Mouse (Mus musculus) central nervous system, embryonic 11.5 days (tissue): ENCODE results near the gene Sostdc1. TPM values are rescaled to one million over a fixed set of nuclear protein-coding genes. Genes with fewer than 3 reads are reported as not detected.

Source experiments
- polyA plus RNA-seq: library from polyadenylated mRNA; depleted of rRNA; stranded (reverse); fragments of >200 nt; gene quantifications from 2 replicates; pipeline ENCODE4 v1.2.3, GENCODE M21; 2012; rRNA removed

Sostdc1 gene
- polyA plus RNA-seq = 2.7 and 8.9 TPM in 2 replicates

DNA sequence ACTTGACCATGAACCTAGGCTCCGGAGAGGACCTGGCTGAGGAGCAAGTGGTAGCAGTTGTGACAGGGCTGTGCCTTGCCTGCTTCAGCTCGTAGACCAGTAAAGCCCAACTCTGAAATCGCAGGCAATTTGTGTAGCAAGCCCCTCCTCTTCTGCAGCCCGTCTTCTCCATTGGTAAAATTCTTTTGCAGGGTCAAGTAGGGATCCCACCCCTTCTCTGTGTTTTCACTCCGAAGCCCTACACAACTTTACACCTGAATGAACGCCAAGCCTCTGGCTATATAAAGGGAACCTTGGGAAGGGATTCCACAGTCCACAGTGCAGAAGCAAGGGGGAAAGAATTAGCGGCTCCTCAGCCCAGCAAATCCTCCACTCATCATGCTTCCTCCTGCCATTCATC is at the start of gene Sostdc1:
Gene Sostdc1, plus strand, starts transcription at position 224 of the 400 bp plus-strand sequence.

Other genes with a start within 250 kb of the Sostdc1 start
- 20.1 and 20.8 TPM in 2 replicates for gene Ankmy2, start 157.0 kb upstream of the Sostdc1 start, polyA plus RNA-seq
- 164 and 169 TPM in 2 replicates for gene Bzw2, start 156.1 kb upstream of the Sostdc1 start, polyA plus RNA-seq
- gene Lrrc72, start 60.7 kb upstream of the Sostdc1 start, polyA plus RNA-seq = not detected in 2 replicates
- gene Ispd, start 67.3 kb downstream of the Sostdc1 start, polyA plus RNA-seq = 3.1 and 4.1 TPM in 2 replicates
- 0.56 and 0.61 TPM in 2 replicates for gene D630036H23Rik, start 68.0 kb downstream of the Sostdc1 start, polyA plus RNA-seq